Mouse (Mus musculus): ENCODE measurements around the gene Top1.

Top1 gene

GRCm38 (mm10) chr2:160744040-160744822 lies 98.5 kb downstream of the Top1 start:
- peak; percentile 88 for DNase-seq

- DNase-seq = no peak
Observed at GRCm38 (mm10) chr2:160744823-160745210, 99.1 kb downstream of the Top1 start.

DNA sequence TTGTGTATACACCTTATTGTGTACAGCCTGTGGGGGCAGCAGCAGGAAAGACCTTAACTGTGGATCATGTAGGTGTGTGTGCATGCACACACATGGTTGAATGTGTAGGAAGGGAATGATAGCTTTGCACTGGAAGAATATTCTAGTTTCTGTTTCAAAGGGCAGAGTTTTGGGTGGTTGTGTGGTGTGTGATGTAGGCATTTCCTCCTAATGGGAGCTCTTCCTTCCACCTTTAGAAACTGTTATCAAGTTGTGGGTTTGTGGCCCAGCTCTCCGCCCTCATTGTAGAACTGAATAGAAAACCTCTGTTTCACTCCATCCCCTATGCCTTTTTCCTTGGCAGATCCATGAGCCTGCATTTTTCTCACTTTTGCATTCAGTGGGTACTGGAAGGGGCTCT lies 99.8 kb downstream of the Top1 start:
- DNase-seq = no peak

DNA sequence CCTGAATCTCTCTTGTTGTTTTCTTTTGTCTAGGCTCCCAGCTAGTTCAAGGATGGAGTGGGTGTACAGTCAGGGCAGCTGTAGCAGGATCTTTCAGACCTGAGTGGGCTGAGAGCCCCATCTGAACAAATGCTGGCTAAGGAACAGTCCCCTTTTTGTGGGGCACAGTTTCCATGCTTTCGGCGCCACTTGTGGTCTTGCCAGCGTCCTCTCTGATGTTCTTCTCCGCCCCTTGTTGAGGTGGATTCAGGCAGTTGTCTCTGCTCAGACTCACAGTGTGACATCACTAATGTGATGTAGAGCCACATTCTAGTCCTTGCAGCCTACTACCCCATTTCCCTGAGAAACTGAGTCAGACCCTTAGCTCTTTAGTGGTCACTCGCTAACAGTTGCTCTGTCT lies 100.9 kb downstream of the Top1 start:
- no peak for DNase-seq

GRCm38 (mm10) chr2:160747075-160747474 lies 101.4 kb downstream of the Top1 start:
- no peak for DNase-seq

DNA sequence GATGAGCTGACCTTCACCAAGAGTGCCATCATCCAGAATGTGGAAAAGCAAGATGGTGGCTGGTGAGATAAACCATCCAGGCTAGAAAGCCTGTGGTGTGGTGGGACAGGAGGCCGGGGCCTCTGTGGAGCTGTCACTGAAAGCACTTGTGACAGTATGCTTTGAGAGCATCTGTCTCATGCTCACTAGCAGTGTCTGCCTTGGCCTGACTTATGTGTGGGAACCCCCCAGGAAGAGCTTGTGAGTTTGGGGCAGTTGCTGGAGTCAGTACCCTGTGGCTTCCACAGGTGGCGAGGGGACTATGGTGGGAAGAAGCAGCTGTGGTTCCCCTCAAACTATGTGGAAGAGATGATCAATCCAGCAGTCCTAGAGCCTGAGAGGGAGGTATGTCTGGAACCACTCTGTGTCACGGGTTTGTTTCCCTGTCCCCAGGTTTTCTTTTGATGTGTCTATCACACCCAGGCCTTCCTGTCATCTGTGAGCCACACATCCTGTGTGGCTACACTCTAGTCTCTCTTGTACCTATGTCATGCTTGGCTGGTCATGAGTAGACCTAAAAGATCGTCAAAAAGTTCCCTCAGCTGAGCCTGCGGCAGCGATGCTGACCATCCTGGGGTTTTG lies 111.0 kb downstream of the Top1 start:
- no peak for DNase-seq

- DNase-seq = peak; percentile 73
Observed at GRCm38 (mm10) chr2:160760433-160761184, 114.9 kb downstream of the Top1 start.

DNA sequence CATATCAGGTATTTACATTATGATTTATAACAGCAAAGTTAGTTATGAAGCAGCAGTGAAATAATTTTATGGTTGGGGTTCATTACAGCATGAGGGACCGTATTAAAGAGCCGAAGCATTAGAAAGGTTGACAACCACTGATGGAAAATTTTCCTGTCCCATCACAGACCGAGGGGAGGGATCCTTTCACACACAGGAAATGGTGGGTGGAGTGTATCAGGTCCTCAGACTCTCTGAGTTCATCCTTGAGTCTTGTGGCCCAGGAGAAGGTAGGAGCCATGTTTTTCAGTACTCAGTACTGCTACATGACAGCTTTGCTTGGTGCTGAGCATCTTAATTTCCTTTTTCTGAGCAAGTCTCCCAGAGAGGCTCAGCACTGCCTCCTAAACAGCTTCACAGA lies 118.1 kb downstream of the Top1 start:
- DNase-seq = no peak

- DNase-seq = no peak
Observed at GRCm38 (mm10) chr2:160764386-160764785, 118.7 kb downstream of the Top1 start.

GRCm38 (mm10) chr2:160765096-160765495 lies 119.4 kb downstream of the Top1 start:
- peak; percentile 5 for DNase-seq

GRCm38 (mm10) chr2:160766371-160766771 lies 120.7 kb downstream of the Top1 start:
- DNase-seq = no peak

DNA sequence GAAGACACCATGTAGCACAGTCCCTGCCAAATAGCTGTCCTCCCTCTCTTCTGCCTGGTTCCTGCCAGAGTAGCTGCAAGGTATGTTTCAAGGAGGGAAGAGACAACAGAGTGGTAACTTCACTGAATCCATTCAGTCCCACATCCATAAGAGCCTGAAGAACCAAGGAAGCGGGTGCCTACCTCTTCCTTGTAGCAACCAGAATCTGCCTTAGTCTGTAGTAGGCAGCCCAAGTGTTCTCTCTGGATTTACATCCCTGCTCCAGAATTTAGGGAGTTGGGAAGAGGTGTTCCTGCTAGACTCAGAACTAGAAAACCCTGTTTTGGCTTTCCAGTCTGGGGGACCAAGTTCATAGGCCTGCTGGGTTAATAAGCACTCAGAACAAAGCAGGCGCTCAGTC lies 121.5 kb downstream of the Top1 start:
- no peak for DNase-seq

GRCm38 (mm10) chr2:160768097-160768695 lies 122.5 kb downstream of the Top1 start:
- DNase-seq = no peak

GRCm38 (mm10) chr2:160768997-160769396 lies 123.3 kb downstream of the Top1 start:
- DNase-seq = no peak

DNA sequence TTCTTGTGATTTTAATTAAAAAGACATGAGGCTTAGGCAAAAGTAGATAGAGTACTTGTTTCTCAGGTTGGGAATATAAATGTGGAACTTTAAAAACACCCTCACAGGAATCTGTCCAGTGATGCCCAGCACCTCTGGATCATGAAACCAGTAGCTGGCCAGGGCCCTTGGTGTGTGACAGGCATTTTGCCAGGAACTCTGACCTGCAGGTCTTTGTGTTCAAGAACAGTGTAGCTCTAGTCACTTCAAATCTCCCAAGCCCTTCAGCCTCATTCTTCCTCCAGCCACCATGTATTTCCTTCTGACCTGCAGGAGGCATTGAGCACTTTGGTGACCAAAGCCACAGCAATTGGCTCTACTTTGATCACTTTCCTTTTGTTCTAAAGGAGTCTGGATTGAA lies 124.7 kb downstream of the Top1 start:
- no peak for DNase-seq

- DNase-seq = no peak
Observed at GRCm38 (mm10) chr2:160770871-160771270, 125.2 kb downstream of the Top1 start.

DNA sequence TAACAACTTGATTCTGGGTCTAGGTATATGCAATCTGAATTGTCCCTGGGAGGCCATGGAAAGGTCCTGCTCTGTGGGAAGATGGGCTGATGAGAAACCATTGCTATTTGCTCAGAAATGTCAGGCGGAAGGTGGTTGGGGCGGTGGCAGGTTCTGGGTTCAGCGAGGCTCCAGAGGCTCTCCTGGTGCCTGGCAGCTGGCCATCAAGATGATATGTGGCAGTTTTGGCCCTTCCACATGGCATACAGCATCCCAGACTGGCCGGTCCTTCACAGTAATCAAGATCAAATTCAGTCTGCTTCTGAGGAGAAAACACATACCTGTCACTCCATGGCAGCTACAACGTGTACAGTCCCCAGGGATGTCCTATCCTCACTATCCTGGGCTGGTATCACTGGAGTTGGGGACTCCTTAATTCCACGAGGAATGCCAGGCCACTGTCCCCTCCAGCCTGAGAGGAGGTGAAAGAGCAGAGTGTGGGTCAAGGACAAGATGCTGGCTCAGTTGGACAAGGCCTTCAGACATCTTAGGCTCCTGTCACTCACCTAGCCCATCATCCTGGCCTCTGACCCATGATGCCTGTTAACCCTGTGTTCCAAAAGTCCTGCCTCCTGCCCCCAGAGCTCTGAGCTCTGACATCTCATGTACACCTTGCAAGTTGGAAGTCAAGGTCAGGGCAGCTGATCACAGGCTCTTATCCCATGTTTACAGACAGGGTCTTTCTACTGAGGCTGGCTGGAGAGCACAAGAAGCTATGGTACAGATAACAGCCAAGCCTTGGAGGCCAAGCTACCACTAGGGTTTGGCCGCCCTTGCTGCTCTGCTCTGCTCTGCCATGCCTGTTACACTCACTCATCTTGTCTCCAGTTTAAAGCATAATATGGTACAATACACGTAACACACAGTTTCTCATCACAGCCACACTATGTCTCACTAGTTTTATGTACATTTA lies 125.9 kb downstream of the Top1 start:
- no peak for DNase-seq

Data from thymus, postnatal 4 days (tissue).